Mouse (Mus musculus) forebrain, embryonic 11.5 days (tissue): ENCODE measurements around the gene Stard13. TPM values are rescaled to one million over a fixed set of nuclear protein-coding genes. Genes with fewer than 3 reads are reported as not detected.

Experiments
- ATAC-seq: fragments of 200-750 bp; cut with Nextera tagmentation; replicated peaks from 2 replicates; pipeline ENCODE4 v1.8.0; 2017; ENCODE audit warnings: moderate TSS enrichment; ENCODE audit not compliant: low FRiP score
- DNase-seq: peaks from one replicate; pipeline ENCODE4 v3.0.0-alpha.2; 2017; ENCODE audit warnings: low spot score
- H3K27ac ChIP-seq: fragments of 300-500 bp; sonication (generic); 2 replicates; pipeline ENCODE4 v1.5.1; 2014; ENCODE audit warnings: low read depth, low read length
- H3K27me3 ChIP-seq: fragments of 300-500 bp; sonication (generic); 2 replicates; pipeline ENCODE4 v1.6.1; 2014; ENCODE audit warnings: mild to moderate bottlenecking, low read length, mixed read lengths; ENCODE audit not compliant: control insufficient read depth, insufficient read depth
- H3K36me3 ChIP-seq: fragments of 300-500 bp; sonication (generic); 2 replicates; pipeline ENCODE4 v1.6.1; 2014; ENCODE audit warnings: mild to moderate bottlenecking, low read length, moderate library complexity, mixed read lengths; ENCODE audit not compliant: control insufficient read depth, insufficient read depth
- H3K4me1 ChIP-seq: fragments of 300-500 bp; sonication (generic); replicated peaks from 2 replicates; pipeline ENCODE4 v1.6.1; 2014; ENCODE audit warnings: low read length, mixed read lengths; ENCODE audit not compliant: control insufficient read depth, insufficient read depth
- H3K4me2 ChIP-seq: fragments of 300-500 bp; sonication (generic); 2 replicates; pipeline ENCODE4 v1.6.1; 2014; ENCODE audit warnings: low read depth, mild to moderate bottlenecking, low read length, moderate library complexity, mixed read lengths; ENCODE audit not compliant: severe bottlenecking
- H3K4me3 ChIP-seq: fragments of 300-500 bp; sonication (generic); 2 replicates; pipeline ENCODE4 v1.5.1; 2014; ENCODE audit warnings: low read depth, low read length
- H3K9ac ChIP-seq: fragments of 300-500 bp; sonication (generic); 2 replicates; pipeline ENCODE4 v1.6.1; 2014; ENCODE audit warnings: low read length
- H3K9me3 ChIP-seq: fragments of 300-500 bp; sonication (generic); 2 replicates; pipeline ENCODE4 v1.6.1; 2016; ENCODE audit warnings: low read length, mixed read lengths; ENCODE audit not compliant: control insufficient read depth
- WGBS: fragments of 180-500 bp; shearing (Covaris S2); extraction: QIAGEN DNeasy Blood & Tissue Kit; methylation state at CpG from one replicate; pipeline ENCODE4 v1.1.7; 2014; 5-methylcytosine and 5-hydroxymethylcytosine counted together
- polyA plus RNA-seq: library from polyadenylated mRNA; unstranded; fragments of >200 nt; fragmentation: Nextera tagmentation; extraction: Ambion mirVana; gene quantifications from 2 replicates; pipeline ENCODE4 v1.2.1, GENCODE M21; 2014

Stard13 gene
- polyA plus RNA-seq, 1 experiment from 2014 or later = 2.7 TPM

GRCm38 (mm10) chr5:151069569-151069968 lies 164.1 kb downstream of the Stard13 start:
- no peaks in the 10 kb centered on the region for H3K36me3 ChIP-seq
- H3K27ac ChIP-seq = no peak overlapping the region
- no peaks in the 10 kb centered on the region for H3K27me3 ChIP-seq
- WGBS = 92% methylated on average over 2 of the region's 2 CpGs
- no peaks in the 10 kb centered on the region for H3K4me1 ChIP-seq
- H3K4me2 ChIP-seq = no peak overlapping the region
- no peak for DNase-seq
- H3K9ac ChIP-seq = no peak overlapping the region
- H3K4me3 ChIP-seq = no peak overlapping the region
- no peak for ATAC-seq
- H3K9me3 ChIP-seq = no peaks in the 10 kb centered on the region

- Histone ChIP-seq H3K4me2 (no peak overlapping the region), H3K27me3 (no peaks in the 10 kb centered on the region), H3K27ac (no peak overlapping the region), H3K4me3 (no peak overlapping the region), H3K9ac (no peak overlapping the region), H3K9me3 (no peaks in the 10 kb centered on the region; the same call in 1 of the 2 replicates), H3K36me3 (no peaks in the 10 kb centered on the region), H3K4me1 (no peaks in the 10 kb centered on the region)
- 88% methylated on average over 5 of the region's 5 CpGs for WGBS
- no peak for ATAC-seq
- DNase-seq = no peak
Measured at GRCm38 (mm10) chr5:151066016-151066415, 167.6 kb downstream of the Stard13 start.

GRCm38 (mm10) chr5:151065228-151065627 lies 168.4 kb downstream of the Stard13 start:
- Histone ChIP-seq H3K4me3 (no peak overlapping the region), H3K27ac (no peak overlapping the region), H3K4me1 (no peaks in the 10 kb centered on the region), H3K9me3 (no peaks in the 10 kb centered on the region; the same call in 1 of the 2 replicates), H3K36me3 (no peaks in the 10 kb centered on the region), H3K9ac (no peak overlapping the region), H3K27me3 (no peaks in the 10 kb centered on the region), H3K4me2 (no peak overlapping the region)
- WGBS = 78% methylated on average over 1 of the region's 1 CpGs
- DNase-seq (no peak), ATAC-seq (no peak)

DNA sequence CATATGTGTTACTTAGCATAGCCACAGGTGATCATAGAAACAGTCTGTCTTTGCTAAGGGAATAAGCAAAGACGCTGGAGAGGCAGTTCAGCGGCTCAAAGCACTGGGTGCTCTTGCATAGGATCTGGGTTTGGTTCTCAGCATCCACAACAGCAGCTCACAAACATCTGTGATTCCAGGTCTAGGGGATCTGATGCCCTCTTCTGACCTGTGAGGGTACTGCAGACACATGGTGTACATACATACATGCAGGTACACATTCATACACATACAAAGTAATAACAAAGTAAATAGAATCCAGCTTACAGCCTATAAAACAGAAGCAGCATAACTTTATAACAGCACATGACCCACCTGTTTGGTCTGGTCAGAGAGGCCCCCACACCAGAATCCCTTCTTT lies 171.7 kb downstream of the Stard13 start:
- H3K4me3 ChIP-seq = no peak overlapping the region
- H3K9me3 ChIP-seq = no peaks in the 10 kb centered on the region; the same call in 1 of the 2 replicates
- H3K27me3 ChIP-seq = no peaks in the 10 kb centered on the region
- no peaks in the 10 kb centered on the region for H3K36me3 ChIP-seq
- no peak overlapping the region for H3K9ac ChIP-seq
- no peak for ATAC-seq
- no peak for DNase-seq
- no peak overlapping the region for H3K4me2 ChIP-seq
- no peaks in the 10 kb centered on the region for H3K4me1 ChIP-seq
- 98% methylated on average over 2 of the region's 2 CpGs for WGBS
- H3K27ac ChIP-seq = no peak overlapping the region

DNA sequence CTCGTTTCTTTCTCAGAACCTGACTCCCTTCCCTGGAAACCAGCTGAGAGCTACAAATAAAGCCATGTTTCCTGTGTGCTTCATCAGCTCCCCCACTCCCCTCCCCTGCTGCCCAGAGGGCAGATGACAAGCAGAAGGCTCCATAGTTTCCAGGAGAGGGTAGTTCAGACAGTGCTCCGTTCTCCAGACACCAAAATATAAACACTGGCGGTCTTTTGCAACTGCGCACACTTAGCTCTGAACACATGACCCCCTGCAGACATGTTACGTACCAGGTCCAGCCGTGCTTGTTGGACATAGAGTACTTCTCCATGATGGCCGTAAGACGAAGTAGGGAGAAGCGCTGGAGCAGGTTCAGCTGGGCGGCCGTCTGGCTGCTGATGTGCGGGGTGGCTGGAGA lies 173.2 kb downstream of the Stard13 start:
- Histone ChIP-seq H3K36me3 (no peaks in the 10 kb centered on the region), H3K4me2 (no peak overlapping the region), H3K9ac (no peak overlapping the region), H3K27me3 (no peaks in the 10 kb centered on the region), H3K27ac (no peak overlapping the region), H3K4me1 (no peaks in the 10 kb centered on the region), H3K4me3 (no peak overlapping the region), H3K9me3 (no peaks in the 10 kb centered on the region; the same call in 1 of the 2 replicates)
- ATAC-seq = 0 out of 2 replicates have a peak, but pooled peaks have one; percentile 13
- DNase-seq = no peak
- WGBS = 80% methylated on average over 12 of the region's 12 CpGs

DNA sequence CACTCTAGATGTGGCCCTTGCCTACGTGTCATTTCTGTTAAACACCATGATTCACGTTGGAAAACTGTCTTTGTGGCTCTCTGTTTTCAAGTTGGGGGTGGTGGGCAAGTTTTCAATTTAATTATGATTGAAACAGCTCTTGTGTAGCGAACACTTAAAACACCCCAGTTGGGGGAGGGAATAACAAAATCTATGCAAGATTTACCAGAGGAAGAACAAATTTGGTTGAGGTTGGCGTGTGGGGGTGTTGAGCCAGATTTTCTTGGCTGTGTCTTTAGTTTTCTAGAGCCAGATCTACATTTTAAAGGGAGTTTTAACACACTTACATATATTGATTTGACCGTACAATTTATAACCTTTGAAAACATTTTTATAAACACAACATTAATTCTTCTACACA lies 173.9 kb downstream of the Stard13 start:
- WGBS = 87% methylated on average over 5 of the region's 5 CpGs

GRCm38 (mm10) chr5:151059352-151059751 lies 174.3 kb downstream of the Stard13 start:
- H3K4me2 ChIP-seq = no peak overlapping the region
- DNase-seq = no peak

More for the DNA sequence above, 173.9 kb downstream of the Stard13 start:
- Histone ChIP-seq H3K27ac (no peak overlapping the region), H3K4me1 (peaks cover 4% of the 10 kb centered on the region; the same call in 1 of the 2 replicates), H3K4me3 (no peak overlapping the region), H3K9me3 (no peaks in the 10 kb centered on the region; the same call in 1 of the 2 replicates), H3K36me3 (no peaks in the 10 kb centered on the region), H3K4me2 (no peak overlapping the region), H3K27me3 (no peaks in the 10 kb centered on the region), H3K9ac (no peak overlapping the region)
- DNase-seq (no peak), ATAC-seq (no peak)

GRCm38 (mm10) chr5:151057716-151058115 lies 175.9 kb downstream of the Stard13 start:
- H3K36me3 ChIP-seq = no peaks in the 10 kb centered on the region
- ATAC-seq = no peak
- no peak for DNase-seq
- 93% methylated on average over 5 of the region's 5 CpGs for WGBS
- no peak overlapping the region for H3K9ac ChIP-seq
- H3K27ac ChIP-seq = no peak overlapping the region
- H3K4me1 ChIP-seq = peaks cover 8% of the 10 kb centered on the region; the same call in 1 of the 2 replicates
- no peak overlapping the region for H3K4me3 ChIP-seq
- no peak overlapping the region for H3K4me2 ChIP-seq
- H3K27me3 ChIP-seq = no peaks in the 10 kb centered on the region
- no peaks in the 10 kb centered on the region; the same call in 1 of the 2 replicates for H3K9me3 ChIP-seq

More at GRCm38 (mm10) chr5:151059352-151059751, 174.3 kb downstream of the Stard13 start:
- peaks cover 7% of the 10 kb centered on the region; the same call in 1 of the 2 replicates for H3K4me1 ChIP-seq
- no peaks in the 10 kb centered on the region for H3K27me3 ChIP-seq
- H3K9ac ChIP-seq = no peak overlapping the region
- ATAC-seq = no peak
- no peaks in the 10 kb centered on the region; the same call in 1 of the 2 replicates for H3K9me3 ChIP-seq
- 88% methylated on average over 10 of the region's 10 CpGs for WGBS
- no peaks in the 10 kb centered on the region for H3K36me3 ChIP-seq
- no peak overlapping the region for H3K27ac ChIP-seq
- H3K4me3 ChIP-seq = no peak overlapping the region

DNA sequence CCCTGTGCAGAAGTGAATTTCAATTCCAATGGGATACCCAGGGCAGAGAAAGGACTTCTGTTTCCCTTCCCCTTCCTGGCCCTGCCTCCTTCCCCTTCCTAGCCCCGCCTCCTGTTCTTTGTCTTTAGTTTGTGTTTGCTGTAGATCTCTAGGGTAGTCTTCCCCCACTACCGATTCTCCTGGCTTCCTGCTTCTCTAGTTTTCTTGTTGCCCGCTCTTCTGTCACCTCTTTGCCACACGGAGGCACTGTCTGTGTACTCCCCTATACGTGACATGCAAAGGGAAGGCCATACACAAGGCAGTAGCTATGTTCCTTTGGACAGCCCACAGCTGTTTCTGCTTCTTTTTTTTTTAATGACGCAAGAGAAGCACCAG lies 176.7 kb downstream of the Stard13 start:
- no peak for ATAC-seq
- no peak overlapping the region for H3K27ac ChIP-seq
- H3K4me2 ChIP-seq = no peak overlapping the region
- DNase-seq = no peak
- WGBS = 81% methylated on average over 6 of the region's 6 CpGs
- H3K4me1 ChIP-seq = peaks cover 8% of the 10 kb centered on the region; the same call in 1 of the 2 replicates
- H3K4me3 ChIP-seq = no peak overlapping the region
- no peak overlapping the region for H3K9ac ChIP-seq
- H3K9me3 ChIP-seq = no peaks in the 10 kb centered on the region; the same call in 1 of the 2 replicates
- no peaks in the 10 kb centered on the region for H3K36me3 ChIP-seq
- no peaks in the 10 kb centered on the region for H3K27me3 ChIP-seq
